Mouse (Mus musculus) left cerebral cortex, adult 11 months (tissue): ENCODE measurements around the gene Esrrg.

Experiments used
- DNase-seq: peaks from one replicate; pipeline ENCODE4 v3.0.0; 2022; ENCODE audit warnings: low spot score

Gene Esrrg

GRCm38 (mm10) chr1:187608261-187608921 lies at the start of gene Esrrg:
Gene Esrrg, plus strand, starts transcription at chr1:187608791.
- DNase-seq = no peak

- DNase-seq = no peak
Measured at GRCm38 (mm10) chr1:187583982-187584381, 24.6 kb upstream of the Esrrg start.

- no peak for DNase-seq
Measured at GRCm38 (mm10) chr1:187586541-187587075, 22.0 kb upstream of the Esrrg start.

GRCm38 (mm10) chr1:187602942-187603341 lies 5.6 kb upstream of the Esrrg start:
- DNase-seq = no peak

GRCm38 (mm10) chr1:187604063-187604484 lies 4.5 kb upstream of the Esrrg start:
- no peak for DNase-seq

GRCm38 (mm10) chr1:187604691-187605310 lies 3.8 kb upstream of the Esrrg start:
- DNase-seq = no peak

- no peak for DNase-seq
Measured at GRCm38 (mm10) chr1:187605391-187606270, 3.0 kb upstream of the Esrrg start.

GRCm38 (mm10) chr1:187606271-187607040 lies 2.1 kb upstream of the Esrrg start:
- DNase-seq = no peak

GRCm38 (mm10) chr1:187607065-187608047 lies 1.2 kb upstream of the Esrrg start:
- no peak for DNase-seq

GRCm38 (mm10) chr1:187609021-187609852 lies 646 bp downstream of the Esrrg start:
- DNase-seq = no peak

- no peak for DNase-seq
Measured at GRCm38 (mm10) chr1:187609853-187610230, 1.3 kb downstream of the Esrrg start.

GRCm38 (mm10) chr1:187610336-187610948 lies 1.9 kb downstream of the Esrrg start:
- DNase-seq = no peak

GRCm38 (mm10) chr1:187611925-187612324 lies 3.3 kb downstream of the Esrrg start:
- DNase-seq = no peak

GRCm38 (mm10) chr1:187613277-187613676 lies 4.7 kb downstream of the Esrrg start:
- no peak for DNase-seq

- DNase-seq = no peak
Measured at GRCm38 (mm10) chr1:187623981-187624380, 15.4 kb downstream of the Esrrg start.

GRCm38 (mm10) chr1:187630361-187630760 lies 21.8 kb downstream of the Esrrg start:
- no peak for DNase-seq

- DNase-seq = no peak
Measured at GRCm38 (mm10) chr1:187631486-187631885, 22.9 kb downstream of the Esrrg start.

- no peak for DNase-seq
Measured at GRCm38 (mm10) chr1:187645258-187645657, 36.7 kb downstream of the Esrrg start.

GRCm38 (mm10) chr1:187648551-187648950 lies 40.0 kb downstream of the Esrrg start:
- DNase-seq = no peak
